Mouse (Mus musculus): ENCODE data around the gene Clip3. TPM values are rescaled to one million over a fixed set of nuclear protein-coding genes. Genes with fewer than 3 reads are reported as not detected.

Gene Clip3
- total RNA-seq, 4 experiments from 2014 or later = 351 to 448 (median 412) TPM

GRCm38 (mm10) chr7:30325364-30325763 is 33.8 kb downstream of the Clip3 start:
- no peak for DNase-seq (ENCODE audit: low spot score in 2 of 2)

GRCm38 (mm10) chr7:30326427-30326826 is 34.9 kb downstream of the Clip3 start:
- DNase-seq (ENCODE audit: low spot score in 2 of 2) = no peak

GRCm38 (mm10) chr7:30327140-30327539 is 35.6 kb downstream of the Clip3 start:
- DNase-seq (ENCODE audit: low spot score in 2 of 2) = no peak

GRCm38 (mm10) chr7:30328379-30328778 is 36.9 kb downstream of the Clip3 start:
- DNase-seq (ENCODE audit: low spot score in 2 of 2) = no peak

- peak; percentile 94 to 95 for DNase-seq (ENCODE audit: low spot score in 2 of 2)
Observed at GRCm38 (mm10) chr7:30331887-30332286, 40.4 kb downstream of the Clip3 start.

- DNase-seq (ENCODE audit: low spot score in 2 of 2) = no peak
Observed at GRCm38 (mm10) chr7:30332622-30333259, 41.2 kb downstream of the Clip3 start.

- DNase-seq (ENCODE audit: low spot score in 2 of 2) = peak; percentile 62 to 76
Observed at GRCm38 (mm10) chr7:30333436-30333835, 41.9 kb downstream of the Clip3 start.

GRCm38 (mm10) chr7:30334563-30334962 is 43.0 kb downstream of the Clip3 start:
- no peak for DNase-seq (ENCODE audit: low spot score in 2 of 2)

- DNase-seq (ENCODE audit: low spot score in 2 of 2) = peak; percentile 59 to 60
Observed at GRCm38 (mm10) chr7:30335688-30336087, 44.2 kb downstream of the Clip3 start.

- DNase-seq (ENCODE audit: low spot score in 2 of 2) = peak; percentile 80 to 91
Observed at GRCm38 (mm10) chr7:30336384-30336783, 44.9 kb downstream of the Clip3 start.

- peak in 1 of 2 experiments; percentile 40 for DNase-seq (ENCODE audit: low spot score in 2 of 2)
Observed at GRCm38 (mm10) chr7:30339432-30340109, 48.0 kb downstream of the Clip3 start.

- DNase-seq (ENCODE audit: low spot score in 2 of 2) = peak in 1 of 2 experiments; percentile 23
Observed at GRCm38 (mm10) chr7:30346635-30347379, 55.3 kb downstream of the Clip3 start.

- DNase-seq (ENCODE audit: low spot score in 2 of 2) = peak in 1 of 2 experiments; percentile 74
Observed at GRCm38 (mm10) chr7:30347828-30348227, 56.3 kb downstream of the Clip3 start.

GRCm38 (mm10) chr7:30353279-30353822 is 61.8 kb downstream of the Clip3 start:
- DNase-seq (ENCODE audit: low spot score in 2 of 2) = peak in 1 of 2 experiments; percentile 74

GRCm38 (mm10) chr7:30354059-30354458 is 62.5 kb downstream of the Clip3 start:
- DNase-seq (ENCODE audit: low spot score in 2 of 2) = no peak

Other genes with a start within 250 kb of the Clip3 start
- gene Zfp14, start 240.3 kb upstream of the Clip3 start, total RNA-seq (2022) = 10 to 100 TPM in 1 of 4 experiments, 1 to 10 TPM in 3; 8.5 to 10.3 (median 9.5) TPM
- gene Zfp82, start 218.8 kb upstream of the Clip3 start, total RNA-seq (2022) = 1 to 10 TPM; 4.3 to 7.1 (median 5.1) TPM
- gene Gm26920, start 201.3 kb upstream of the Clip3 start, total RNA-seq (2022) = not detected
- 10 to 100 TPM in 1 of 4 experiments, 1 to 10 TPM in 3; 5.2 to 10.9 (median 8.0) TPM for gene Zfp566, start 201.2 kb upstream of the Clip3 start, total RNA-seq (2022)
- gene Zfp260, start 197.0 kb upstream of the Clip3 start, total RNA-seq (2022) = 10 to 100 TPM; 79.6 to 96.9 (median 89.4) TPM
- gene Zfp382, start 169.8 kb upstream of the Clip3 start, total RNA-seq (2022) = 10 to 100 TPM; 28.6 to 34.1 (median 31.2) TPM
- 10 to 100 TPM; 49.0 to 54.7 (median 50.3) TPM for gene Zfp146, start 122.0 kb upstream of the Clip3 start, total RNA-seq (2022)
- gene Cox7a1, start 107.6 kb upstream of the Clip3 start, total RNA-seq (2022) = 1 to 10 TPM; 4.4 to 6.9 (median 5.1) TPM
- gene Capns1, start 92.9 kb upstream of the Clip3 start, total RNA-seq (2022) = 100 to 1,000 TPM; 196 to 240 (median 227) TPM
- gene Polr2i, start 59.8 kb upstream of the Clip3 start, total RNA-seq (2022) = 10 to 100 TPM; 49.2 to 52.5 (median 49.3) TPM
- 100 to 1,000 TPM; 110 to 130 (median 118) TPM for gene Tbcb, start 59.5 kb upstream of the Clip3 start, total RNA-seq (2022)
- not detected for gene Ovol3, start 56.0 kb upstream of the Clip3 start, total RNA-seq (2022)
- gene Thap8, start 11.6 kb upstream of the Clip3 start, total RNA-seq (2022) = under 1 TPM in 2 of 4 experiments, not detected in 2; 0.41 to 0.77 TPM
- 1 to 10 TPM; 1.1 to 3.4 (median 2.4) TPM for gene Wdr62, start 11.3 kb upstream of the Clip3 start, total RNA-seq (2022)
- gene Alkbh6, start 17.0 kb downstream of the Clip3 start, total RNA-seq (2022) = 10 to 100 TPM; 52.8 to 69.5 (median 65.3) TPM
- 10 to 100 TPM in 3 of 4 experiments, 1 to 10 TPM in 1; 9.6 to 21.2 (median 15.0) TPM for gene Syne4, start 23.1 kb downstream of the Clip3 start, total RNA-seq (2022)
- under 1 TPM; 0.53 to 0.82 (median 0.66) TPM for gene E130208F15Rik, start 30.0 kb downstream of the Clip3 start, total RNA-seq (2022)
- 1 to 10 TPM; 6.7 to 9.9 (median 8.4) TPM for gene Sdhaf1, start 32.2 kb downstream of the Clip3 start, total RNA-seq (2022)
- 10 to 100 TPM; 28.2 to 31.6 (median 29.2) TPM for gene Lrfn3, start 71.0 kb downstream of the Clip3 start, total RNA-seq (2022)
- gene Tyrobp, start 122.0 kb downstream of the Clip3 start, total RNA-seq (2022) = 100 to 1,000 TPM in 2 of 4 experiments, 10 to 100 TPM in 2; 24.9 to 572 (median 243) TPM
- gene Hcst, start 128.1 kb downstream of the Clip3 start, total RNA-seq (2022) = 1 to 10 TPM in 3 of 4 experiments, not detected in 1; 1.8 to 3.3 (median 2.3) TPM
- gene Nfkbid, start 130.0 kb downstream of the Clip3 start, total RNA-seq (2022) = 1 to 10 TPM; 2.8 to 4.1 (median 3.2) TPM
- gene Aplp1, start 153.8 kb downstream of the Clip3 start, total RNA-seq (2022) = 1,000 to 10,000 TPM; 1,209 to 1,263 (median 1,238) TPM
- gene Kirrel2, start 166.0 kb downstream of the Clip3 start, total RNA-seq (2022) = 10 to 100 TPM in 3 of 4 experiments, 1 to 10 TPM in 1; 9.6 to 13.7 (median 11.2) TPM
- gene Nphs1, start 166.6 kb downstream of the Clip3 start, total RNA-seq (2022) = 1 to 10 TPM; 1.5 to 1.9 (median 1.6) TPM
- under 1 TPM in 1 of 4 experiments, not detected in 3; 0.56 TPM for gene Prodh2, start 201.9 kb downstream of the Clip3 start, total RNA-seq (2022)
- gene Arhgap33, start 243.3 kb downstream of the Clip3 start, total RNA-seq (2022) = 100 to 1,000 TPM in 3 of 4 experiments, 10 to 100 TPM in 1; 99.8 to 118 (median 110) TPM